Mouse (Mus musculus) hindbrain, postnatal 0 days (tissue): ENCODE results near the gene Abhd16a. TPM values are rescaled to one million over a fixed set of nuclear protein-coding genes. Genes with fewer than 3 reads are reported as not detected.
A peak's percentile ranks its signal among the peaks of the same experiment; 100 is the strongest.

Experiments used
- ATAC-seq: fragments of 200-750 bp; cut with Nextera tagmentation; 2 replicates; pipeline ENCODE4 v1.8.0; 2017; ENCODE audit warnings: mild to moderate bottlenecking, moderate TSS enrichment, moderate library complexity
- DNase-seq: peaks from one replicate; pipeline ENCODE4 v3.0.0-alpha.2; 2015; ENCODE audit warnings: low spot score
- H3K27ac ChIP-seq: fragments of 300-500 bp; sonication (generic); 2 replicates; pipeline ENCODE4 v1.5.1; 2014; ENCODE audit warnings: mild to moderate bottlenecking
- H3K27me3 ChIP-seq: fragments of 300-500 bp; sonication (generic); 2 replicates; pipeline ENCODE4 v1.6.1; 2014; ENCODE audit warnings: low read length, mixed read lengths; ENCODE audit not compliant: insufficient read depth
- H3K36me3 ChIP-seq: fragments of 300-500 bp; sonication (generic); 2 replicates; pipeline ENCODE4 v1.6.1; 2014; ENCODE audit warnings: low read length, mixed read lengths; ENCODE audit not compliant: insufficient read depth
- H3K4me1 ChIP-seq: fragments of 300-500 bp; sonication (generic); 2 replicates; pipeline ENCODE4 v1.6.1; 2014; ENCODE audit warnings: antibody characterized with exemption, low read length, mixed read lengths; ENCODE audit not compliant: insufficient read depth
- H3K4me2 ChIP-seq: fragments of 300-500 bp; sonication (generic); 2 replicates; pipeline ENCODE4 v1.6.1; 2014; ENCODE audit warnings: low read depth, mild to moderate bottlenecking, low read length, moderate library complexity, mixed read lengths
- H3K4me3 ChIP-seq: fragments of 300-500 bp; sonication (generic); 2 replicates; pipeline ENCODE4 v1.5.1; 2014; ENCODE audit warnings: low read length
- H3K9ac ChIP-seq: fragments of 300-500 bp; sonication (generic); replicated peaks from 2 replicates; pipeline ENCODE4 v1.6.1; 2014; ENCODE audit warnings: mild to moderate bottlenecking, low read length, moderate library complexity, mixed read lengths
- H3K9me3 ChIP-seq: fragments of 300-500 bp; sonication (generic); 2 replicates; pipeline ENCODE4 v1.6.1; 2016; ENCODE audit warnings: low read length, mixed read lengths
- CTCF ChIP-seq: IDR thresholded peaks from 2 replicates; pipeline ENCODE4 v1.5.1; 2016; ENCODE audit warnings: antibody characterized with exemption, control low read depth, low read depth
- WGBS: fragments of 180-500 bp; shearing (Covaris S2); extraction: QIAGEN DNeasy Blood & Tissue Kit; methylation state at CpG from one replicate; pipeline ENCODE4 v1.1.7; 2014; 5-methylcytosine and 5-hydroxymethylcytosine counted together
- polyA plus RNA-seq: library from polyadenylated mRNA; unstranded; fragments of >200 nt; fragmentation: Nextera tagmentation; extraction: Ambion mirVana; gene quantifications from 2 replicates; pipeline ENCODE4 v1.2.1, GENCODE M21; 2015
- total RNA-seq: library from RNA; depleted of rRNA; stranded (reverse); fragments of >200 nt; gene quantifications from 2 replicates; pipeline ENCODE4 v1.2.3, GENCODE M21; 2014

Gene Abhd16a
- total and polyA plus RNA-seq, 2 experiments from 2014 or later, result 121 to 158 TPM

- 87% methylated on average over 17 of the region's 17 CpGs for WGBS
- Histone ChIP-seq H3K9me3 (no peaks in the 10 kb centered on the region), H3K4me2 (no peak overlapping the region), H3K27ac (no peak overlapping the region), H3K36me3 (no peaks in the 10 kb centered on the region), H3K9ac (no peak overlapping the region), H3K27me3 (peaks cover 12% of the 10 kb centered on the region), H3K4me3 (no peak overlapping the region), H3K4me1 (0 out of 2 replicates have a peak, but pooled peaks cover 6% of the 10 kb centered on the region)
- no peak for DNase-seq
- TF ChIP-seq CTCF, result no peak
- no peak for ATAC-seq
Observed at GRCm38 (mm10) chr17:35068213-35068914, 20.7 kb upstream of the Abhd16a start.

GRCm38 (mm10) chr17:35070556-35071229 is 18.4 kb upstream of the Abhd16a start:
- no peak for ATAC-seq
- H3K4me3 ChIP-seq, result no peak overlapping the region
- H3K27ac ChIP-seq, result no peak overlapping the region
- H3K9ac ChIP-seq, result no peak overlapping the region
- no peaks in the 10 kb centered on the region for H3K4me1 ChIP-seq
- no peak overlapping the region for H3K4me2 ChIP-seq
- no peaks in the 10 kb centered on the region for H3K27me3 ChIP-seq
- TF ChIP-seq CTCF, result no peak
- no peak for DNase-seq
- 47% methylated on average over 6 of the region's 6 CpGs for WGBS
- no peaks in the 10 kb centered on the region for H3K9me3 ChIP-seq
- H3K36me3 ChIP-seq, result no peaks in the 10 kb centered on the region

- ATAC-seq, result no peak
- 74% methylated on average over 9 of the region's 9 CpGs for WGBS
- no peak overlapping the region for H3K4me3 ChIP-seq
- H3K9ac ChIP-seq, result no peak overlapping the region
- H3K27me3 ChIP-seq, result no peaks in the 10 kb centered on the region
- H3K9me3 ChIP-seq, result no peaks in the 10 kb centered on the region
- no peak overlapping the region for H3K4me2 ChIP-seq
- no peaks in the 10 kb centered on the region for H3K4me1 ChIP-seq
- no peak overlapping the region for H3K27ac ChIP-seq
- H3K36me3 ChIP-seq, result no peaks in the 10 kb centered on the region
- no peak for DNase-seq
- TF ChIP-seq CTCF, result no peak
Observed at GRCm38 (mm10) chr17:35071454-35071853, 17.6 kb upstream of the Abhd16a start.

GRCm38 (mm10) chr17:35074097-35074496 is 15.0 kb upstream of the Abhd16a start:
- Histone ChIP-seq H3K9ac (no peak overlapping the region), H3K4me3 (no peak overlapping the region), H3K4me1 (no peaks in the 10 kb centered on the region), H3K4me2 (no peak overlapping the region), H3K36me3 (no peaks in the 10 kb centered on the region), H3K27me3 (no peaks in the 10 kb centered on the region), H3K27ac (no peak overlapping the region), H3K9me3 (no peaks in the 10 kb centered on the region)
- DNase-seq, result no peak
- no peak for TF ChIP-seq CTCF
- ATAC-seq, result no peak
- WGBS, result 42% methylated on average over 17 of the region's 17 CpGs

GRCm38 (mm10) chr17:35076507-35077176 is 12.4 kb upstream of the Abhd16a start, which contains the start of gene Ly6g6e:
Gene Ly6g6e, plus strand, starts transcription at chr17:35076902.
- H3K4me3 ChIP-seq, result peak within 1 kb of the TSS; percentile 20
- DNase-seq, result no peak

GRCm38 (mm10) chr17:35077285-35077684 is 11.8 kb upstream of the Abhd16a start:
- 39% methylated on average over 2 of the region's 2 CpGs for WGBS

More at GRCm38 (mm10) chr17:35076507-35077176, 12.4 kb upstream of the Abhd16a start, which contains the start of gene Ly6g6e:
- H3K36me3 ChIP-seq, result no peaks in the 10 kb centered on the region
- no peaks in the 10 kb centered on the region for H3K4me1 ChIP-seq
- no peak within 1 kb of the TSS for H3K27ac ChIP-seq
- 47% methylated on average over 10 of the region's 10 CpGs for WGBS
- no peaks in the 10 kb centered on the region for H3K27me3 ChIP-seq
- ATAC-seq, result no peak
- no peak within 1 kb of the TSS; the same call in 1 of the 2 replicates for H3K9ac ChIP-seq
- TF ChIP-seq CTCF, result no peak
- H3K4me2 ChIP-seq, result peak within 1 kb of the TSS; percentile 49
- no peaks in the 10 kb centered on the region for H3K9me3 ChIP-seq

More at GRCm38 (mm10) chr17:35077285-35077684, 11.8 kb upstream of the Abhd16a start:
- ATAC-seq (no peak), DNase-seq (no peak)
- no peaks in the 10 kb centered on the region for H3K36me3 ChIP-seq
- TF ChIP-seq CTCF, result no peak
- H3K27ac ChIP-seq, result no peak overlapping the region
- H3K4me1 ChIP-seq, result no peaks in the 10 kb centered on the region
- H3K4me3 ChIP-seq, result no peak overlapping the region
- no peaks in the 10 kb centered on the region for H3K9me3 ChIP-seq
- H3K27me3 ChIP-seq, result no peaks in the 10 kb centered on the region
- no peak overlapping the region for H3K9ac ChIP-seq
- peak overlapping the region; percentile 49; the same call in 1 of the 2 replicates for H3K4me2 ChIP-seq
